ENCODE assay signal across 8 mouse cellular contexts in genomic region chr4:133688417-133689067, GRCm38 (mm10). TPM values are rescaled to one million over a fixed set of nuclear protein-coding genes. Genes with fewer than 3 reads are reported as not detected.
DNase-seq lines count a peak whose midpoint lies in the region; ATAC-seq lines count a peak whose summit lies in the region.

No protein-coding gene starts in this region.

- DNase-seq in CD4-positive, CD25-positive, alpha-beta regulatory T cell, adult 2 months (ENCODE audit: low read depth, low spot score) = peak; percentile 60
- peak; percentile 69 for DNase-seq in forebrain, embryonic 14.5 days (ENCODE audit: low spot score)
- peak; percentile 45 for DNase-seq in kidney, adult 9 months
- no peak for DNase-seq in thymus, postnatal 10 days (ENCODE audit: low spot score in 2 of 2)
- DNase-seq in spleen, postnatal 14 days (ENCODE audit: low spot score in 2 of 2) = no peak
- DNase-seq in spleen, postnatal 36 days (ENCODE audit: low spot score in 2 of 2) = no peak

- no peak overlapping the region for H3K4me2 ChIP-seq in hindbrain, embryonic 13.5 days
- H3K4me2 ChIP-seq in hindbrain, embryonic 16.5 days (ENCODE audit: low read length) = no peak overlapping the region
- no peak overlapping the region for H3K4me2 ChIP-seq in forebrain, embryonic 14.5 days (ENCODE audit: low read length)

- H3K27me3 ChIP-seq in hindbrain, embryonic 13.5 days = no peaks in the 10 kb centered on the region
- H3K27me3 ChIP-seq in hindbrain, embryonic 16.5 days (replicated peaks; ENCODE audit: control insufficient read depth, insufficient read depth, low read length) = no peaks in the 10 kb centered on the region
- no peaks in the 10 kb centered on the region for H3K27me3 ChIP-seq in forebrain, embryonic 14.5 days (replicated peaks; ENCODE audit: control insufficient read depth, insufficient read depth, low read length)

- H3K27ac ChIP-seq in hindbrain, embryonic 13.5 days = peak overlapping the region; percentile 40; the same call in 1 of the 2 replicates
- H3K27ac ChIP-seq in hindbrain, embryonic 16.5 days (ENCODE audit: low read depth, low read length) = no peak overlapping the region
- H3K27ac ChIP-seq in forebrain, embryonic 14.5 days (ENCODE audit: low read depth, low read length) = 0 out of 2 replicates have a peak overlapping the region, but pooled peaks have one; percentile 5

- peaks cover 23% of the 10 kb centered on the region for H3K4me1 ChIP-seq in hindbrain, embryonic 13.5 days (replicated peaks)
- no peaks in the 10 kb centered on the region for H3K4me1 ChIP-seq in hindbrain, embryonic 16.5 days (ENCODE audit: control insufficient read depth, insufficient read depth, low read depth, low read length)
- peaks cover 7% of the 10 kb centered on the region; the same call in 1 of the 2 replicates for H3K4me1 ChIP-seq in forebrain, embryonic 14.5 days (ENCODE audit: control insufficient read depth, insufficient read depth, low read length)

- 62% methylated on average over 7 of the region's 7 CpGs for WGBS in hindbrain, embryonic 13.5 days
- 46% methylated on average over 7 of the region's 7 CpGs for WGBS in hindbrain, embryonic 16.5 days
- WGBS in forebrain, embryonic 14.5 days = 61% methylated on average over 7 of the region's 7 CpGs

- H3K4me3 ChIP-seq in hindbrain, embryonic 13.5 days = no peak overlapping the region
- H3K4me3 ChIP-seq in hindbrain, embryonic 16.5 days (ENCODE audit: low read length) = no peak overlapping the region
- H3K4me3 ChIP-seq in forebrain, embryonic 14.5 days (ENCODE audit: low read depth, low read length) = no peak overlapping the region

- peak; percentile 32; the same call in 1 of the 2 replicates for ATAC-seq in hindbrain, embryonic 13.5 days (ENCODE audit: low FRiP score)
- ATAC-seq in hindbrain, embryonic 16.5 days = no peak
- ATAC-seq in forebrain, embryonic 14.5 days = peak; percentile 46; the same call in 1 of the 2 replicates

- H3K9me3 ChIP-seq in hindbrain, embryonic 13.5 days = no peaks in the 10 kb centered on the region
- H3K9me3 ChIP-seq in hindbrain, embryonic 16.5 days (ENCODE audit: control insufficient read depth, low read length) = no peaks in the 10 kb centered on the region
- no peaks in the 10 kb centered on the region for H3K9me3 ChIP-seq in forebrain, embryonic 14.5 days (replicated peaks; ENCODE audit: control insufficient read depth, low read length)

- peaks cover 100% of the 10 kb centered on the region for H3K36me3 ChIP-seq in hindbrain, embryonic 13.5 days
- peaks cover 67% of the 10 kb centered on the region for H3K36me3 ChIP-seq in hindbrain, embryonic 16.5 days (ENCODE audit: control insufficient read depth, insufficient read depth, low read length)
- peaks cover 100% of the 10 kb centered on the region for H3K36me3 ChIP-seq in forebrain, embryonic 14.5 days (ENCODE audit: control insufficient read depth, insufficient read depth, low read length)

- H3K9ac ChIP-seq in hindbrain, embryonic 13.5 days = no peak overlapping the region
- no peak overlapping the region for H3K9ac ChIP-seq in hindbrain, embryonic 16.5 days (ENCODE audit: low read depth, low read length)
- H3K9ac ChIP-seq in forebrain, embryonic 14.5 days (ENCODE audit: low read length) = no peak overlapping the region

RNA-seq across cellular contexts. Expression of gene Pigv, which starts 16.1 kb away (rescaled TPM):
- 13.4 and 14.1 TPM in 2 replicates for polyA plus RNA-seq in hindbrain, embryonic 13.5 days (2015; fragmentation: Nextera tagmentation; extraction: Ambion mirVana)
- 14.1 and 15.9 TPM in 2 replicates for polyA plus RNA-seq in hindbrain, embryonic 16.5 days (2015; fragmentation: Nextera tagmentation; extraction: Ambion mirVana)
- 7.0 and 8.1 TPM in 2 replicates for polyA plus RNA-seq in forebrain, embryonic 14.5 days (2014; fragmentation: Nextera tagmentation; extraction: Ambion mirVana)

RNA-seq across cellular contexts. Expression of gene Zdhhc18, which starts 38.6 kb away (rescaled TPM):
- polyA plus RNA-seq in hindbrain, embryonic 13.5 days (2015; fragmentation: Nextera tagmentation; extraction: Ambion mirVana) = 3.4 and 4.4 TPM in 2 replicates
- 3.6 and 3.7 TPM in 2 replicates for polyA plus RNA-seq in hindbrain, embryonic 16.5 days (2015; fragmentation: Nextera tagmentation; extraction: Ambion mirVana)
- polyA plus RNA-seq in forebrain, embryonic 14.5 days (2014; fragmentation: Nextera tagmentation; extraction: Ambion mirVana) = 2.0 and 2.5 TPM in 2 replicates

Comparison
In these comparisons a context has a peak if more than half of its experiments do, and no peak if none do; other contexts are left out.
1. DNase-seq: peak in CD4-positive, CD25-positive, alpha-beta regulatory T cell, adult 2 months (single experiment), forebrain, embryonic 14.5 days (single experiment) and kidney, adult 9 months (single experiment); none in thymus, postnatal 10 days (0 of 2), spleen, postnatal 14 days (0 of 2) and spleen, postnatal 36 days (0 of 2).